Mouse (Mus musculus) heart, adult 8-10 months (tissue): ENCODE measurements at regions not wholly inside any gene's neighbourhood (a gene's known extent, or its start where the extent isn't known, plus 50 kb on each side); places are given as distances from the start of the nearest gene placed in this dataset.

ENCODE experiments used
- DNase-seq: peaks from one replicate; pipeline ENCODE4 v3.0.0; 2022; ENCODE audit warnings: low spot score

GRCm38 (mm10) chr12:8844748-8845147 lies 73.6 kb downstream of the Sdc1 start:
- DNase-seq: no peak

DNA sequence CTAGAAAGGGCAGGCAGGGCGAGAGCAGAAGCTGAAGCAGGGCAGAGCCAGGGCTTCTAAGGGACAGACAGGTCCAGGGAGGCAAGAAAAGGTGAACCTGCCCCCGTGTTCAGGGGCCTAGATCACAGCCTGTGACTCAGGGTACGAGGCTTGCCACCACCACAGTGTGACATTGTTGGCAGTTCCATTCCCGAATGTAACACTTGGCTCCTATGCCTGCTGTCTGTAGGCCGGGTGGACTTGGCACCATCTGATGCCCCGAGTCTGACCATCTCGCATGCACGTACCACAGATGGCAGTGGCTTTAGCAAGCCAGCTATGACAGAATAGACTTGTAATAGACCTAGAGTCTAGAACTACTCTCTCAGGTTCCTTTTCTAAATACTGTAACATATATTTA lies 74.3 kb downstream of the Sdc1 start:
- DNase-seq: no peak

- DNase-seq: no peak
Observed at GRCm38 (mm10) chr12:8846425-8847226, 74.8 kb upstream of the Laptm4a start.

DNA sequence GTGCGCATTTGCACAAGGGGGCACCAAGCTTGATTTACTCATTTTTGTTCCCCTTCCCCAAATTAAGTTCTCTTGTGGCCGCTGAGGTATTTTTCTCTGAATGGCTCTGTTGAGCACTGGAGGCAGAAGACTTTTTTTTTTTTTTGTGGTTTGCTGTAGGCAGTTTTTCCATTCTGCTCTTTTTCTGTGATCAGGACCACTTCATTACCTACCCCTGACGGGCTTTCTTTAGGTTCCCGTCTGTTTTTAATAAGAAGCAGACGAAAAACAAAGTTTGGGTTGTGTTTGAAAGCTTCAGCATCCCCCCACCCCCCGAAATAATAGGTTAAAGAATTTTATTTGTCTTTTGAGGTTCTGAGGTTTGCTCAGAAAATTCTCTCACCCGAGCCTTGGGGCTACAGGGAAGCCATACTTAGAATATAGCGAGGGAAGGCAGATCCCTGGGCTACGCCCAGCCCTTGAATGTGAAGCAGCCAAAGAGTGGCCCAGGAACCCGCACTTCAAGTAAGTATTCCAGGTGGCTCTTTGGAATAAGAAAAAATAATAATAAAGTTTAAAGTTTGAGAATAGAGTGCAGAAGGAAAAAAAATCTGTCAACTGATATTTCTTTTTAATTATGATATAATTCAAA lies 74.1 kb upstream of the Laptm4a start:
- no peak for DNase-seq

DNA sequence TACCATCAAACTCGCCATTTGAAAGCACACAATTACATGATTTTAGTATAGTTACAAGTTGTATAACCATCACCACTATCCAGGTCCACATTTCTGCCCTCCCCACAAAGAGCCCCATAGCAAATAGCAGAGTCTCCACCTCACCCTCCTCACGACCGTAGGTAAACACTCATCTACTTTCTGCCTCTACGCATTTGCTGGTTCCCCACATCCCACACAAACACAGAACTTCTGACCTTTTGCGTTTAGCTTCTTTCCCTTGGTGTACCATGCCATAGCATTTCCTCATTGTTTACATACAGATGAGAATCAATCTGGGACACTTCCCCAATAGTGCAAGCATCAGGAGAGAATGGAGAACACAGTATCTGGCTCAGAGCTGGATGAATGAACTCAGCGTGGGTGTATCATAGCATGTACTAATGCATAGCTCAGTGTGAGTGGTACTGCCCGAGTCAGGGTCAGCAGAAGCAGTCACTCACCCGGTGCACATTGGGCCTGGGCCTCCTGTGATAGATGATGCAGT lies 73.5 kb upstream of the Laptm4a start:
- no peak for DNase-seq

- no peak for DNase-seq
Observed at GRCm38 (mm10) chr12:8853858-8854257, 67.6 kb upstream of the Laptm4a start.

- no peak for DNase-seq
Observed at GRCm38 (mm10) chr12:8854401-8854800, 67.1 kb upstream of the Laptm4a start.

DNA sequence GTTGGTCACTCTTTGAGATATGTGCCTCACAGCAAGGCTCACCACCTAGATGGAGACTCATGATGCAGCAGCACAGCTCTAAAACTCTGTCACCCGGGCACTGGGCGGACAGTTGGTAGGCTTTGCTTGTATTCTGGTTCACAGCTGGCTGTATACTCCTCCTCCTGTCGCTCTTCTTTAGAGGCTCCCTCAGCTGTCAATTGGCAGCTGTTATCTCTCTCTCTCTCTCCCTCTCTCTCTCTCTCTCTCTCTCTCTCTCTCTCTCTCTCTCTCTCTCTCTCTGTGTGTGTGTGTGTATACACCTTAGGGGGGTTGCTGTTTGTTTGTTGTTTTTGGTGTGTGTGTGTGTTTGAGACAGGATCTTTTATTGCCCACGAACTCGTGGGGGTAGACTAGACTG lies 66.3 kb upstream of the Laptm4a start:
- DNase-seq: no peak

GRCm38 (mm10) chr12:8856051-8856543 lies 65.4 kb upstream of the Laptm4a start:
- DNase-seq: no peak

DNA sequence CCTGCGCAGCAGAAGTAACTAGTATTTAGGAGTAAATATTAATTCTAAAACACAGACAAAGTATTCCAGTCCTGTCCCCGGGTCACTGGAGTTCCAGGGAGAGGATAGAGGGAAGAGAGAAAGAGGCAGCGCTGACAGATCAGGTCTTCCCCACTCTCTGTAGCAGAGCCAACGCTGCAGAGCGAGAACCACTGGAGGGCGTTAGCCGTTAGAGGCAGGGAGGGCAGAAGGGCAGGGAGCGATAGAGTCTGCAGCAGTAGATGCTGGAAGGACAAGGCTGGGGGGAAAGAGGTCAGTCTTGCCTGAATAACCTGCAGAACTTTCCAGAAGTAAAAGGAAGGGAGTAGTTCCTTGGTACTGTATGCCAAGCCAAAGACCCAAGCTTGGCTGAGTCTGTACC lies 64.2 kb upstream of the Laptm4a start:
- no peak for DNase-seq

DNA sequence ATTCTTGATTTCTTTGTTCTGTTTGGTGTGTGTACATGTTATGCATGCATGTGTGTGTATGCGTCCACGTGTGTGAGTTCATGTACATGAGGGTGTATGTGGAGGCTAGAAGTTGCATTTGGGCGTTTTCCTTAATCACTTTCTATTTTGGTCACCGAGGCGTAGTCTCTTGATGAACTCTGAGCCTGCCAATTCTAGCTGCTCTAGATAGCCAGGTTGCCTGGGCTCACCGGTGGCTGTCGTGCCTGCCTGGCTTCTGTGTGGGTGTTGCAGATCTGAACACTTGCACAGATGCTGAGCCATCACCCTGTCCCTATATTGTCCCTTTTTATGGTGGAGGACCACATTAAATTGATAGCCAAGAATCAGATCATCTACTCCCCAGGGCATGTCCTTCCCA lies 62.7 kb upstream of the Laptm4a start:
- DNase-seq: peak; percentile 62

DNA sequence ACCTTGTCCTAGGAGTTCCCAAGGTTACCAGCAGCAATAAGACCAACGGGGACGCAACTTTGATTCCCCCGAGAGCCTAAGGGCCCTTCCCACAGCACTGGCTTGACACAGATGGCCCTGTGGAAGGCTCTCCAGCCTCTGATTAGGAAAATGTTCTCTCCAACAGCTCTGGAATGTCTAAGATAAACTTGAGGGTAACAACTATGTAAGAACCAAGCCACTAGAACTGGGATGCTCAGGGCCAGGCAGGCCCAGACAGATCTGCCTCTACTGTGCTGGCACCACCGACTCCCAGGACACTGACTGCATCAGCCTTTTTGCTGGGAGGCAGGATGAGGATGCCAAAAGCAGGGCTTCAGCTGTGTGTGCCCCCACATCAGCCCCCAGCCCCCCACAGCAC lies 61.9 kb upstream of the Laptm4a start:
- DNase-seq: no peak

GRCm38 (mm10) chr12:8864830-8865229 lies 56.6 kb upstream of the Laptm4a start:
- DNase-seq: peak; percentile 17

- no peak for DNase-seq
Observed at GRCm38 (mm10) chr12:8865250-8865649, 56.2 kb upstream of the Laptm4a start.

DNA sequence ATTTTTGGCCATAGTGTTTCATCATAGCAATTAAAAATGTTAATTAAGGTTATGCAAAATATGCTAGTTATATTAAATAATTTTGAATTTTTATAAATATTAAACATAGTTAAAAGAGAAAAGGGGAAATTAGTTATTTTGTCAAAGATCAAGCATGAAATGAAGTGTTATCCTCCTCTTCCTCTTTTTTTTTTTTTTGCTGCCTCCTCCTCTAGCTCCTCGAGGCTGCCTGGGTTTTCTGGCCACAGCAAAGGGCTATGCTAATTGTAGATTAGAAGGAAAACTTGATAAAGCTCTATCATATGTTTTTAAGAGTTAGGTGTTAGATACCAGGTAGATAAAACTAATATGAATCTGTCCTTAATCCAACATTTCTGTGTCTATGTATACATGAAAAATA lies 54.4 kb upstream of the Laptm4a start:
- no peak for DNase-seq

DNA sequence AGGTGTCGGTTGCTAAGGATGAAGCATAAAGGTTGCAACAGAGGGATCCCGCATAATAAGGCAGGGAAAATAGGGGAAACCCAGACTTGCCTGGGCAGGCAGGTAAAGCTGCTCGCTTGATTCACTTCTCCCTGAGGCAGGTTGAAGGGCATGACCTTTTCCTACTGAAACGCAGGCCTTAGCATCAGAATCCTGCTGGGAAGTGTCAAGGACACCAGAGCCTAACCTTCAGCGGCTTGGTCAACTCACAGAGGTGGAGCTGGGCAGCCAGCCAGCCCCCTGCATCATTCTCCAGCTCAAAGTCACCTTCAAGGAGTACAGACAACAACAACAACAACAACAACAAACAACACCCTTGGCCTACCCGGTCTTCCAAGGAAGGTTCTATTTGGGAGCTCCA lies 52.8 kb upstream of the Laptm4a start:
- DNase-seq: no peak

DNA sequence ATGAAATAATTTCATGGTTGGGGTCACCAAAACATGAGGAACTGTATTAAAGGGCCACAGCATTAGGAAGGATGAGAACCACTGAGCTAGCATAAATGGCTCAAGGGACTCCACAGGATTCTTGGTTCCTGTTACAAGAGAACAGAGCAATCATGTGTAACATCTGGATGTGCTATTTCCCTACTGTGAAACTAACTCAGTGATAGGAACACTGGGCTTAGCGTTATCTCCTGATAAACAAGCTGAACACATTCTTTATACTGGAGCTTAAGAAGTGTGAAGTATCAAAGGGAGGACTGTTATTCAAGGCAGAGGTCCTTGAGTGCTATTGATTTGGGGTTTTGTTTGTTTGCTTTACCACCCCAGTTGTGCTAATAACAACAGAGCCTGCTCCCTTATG lies 52.3 kb upstream of the Laptm4a start:
- DNase-seq: no peak
